ENCODE assay signal across 8 mouse cellular contexts in the genomic region with DNA sequence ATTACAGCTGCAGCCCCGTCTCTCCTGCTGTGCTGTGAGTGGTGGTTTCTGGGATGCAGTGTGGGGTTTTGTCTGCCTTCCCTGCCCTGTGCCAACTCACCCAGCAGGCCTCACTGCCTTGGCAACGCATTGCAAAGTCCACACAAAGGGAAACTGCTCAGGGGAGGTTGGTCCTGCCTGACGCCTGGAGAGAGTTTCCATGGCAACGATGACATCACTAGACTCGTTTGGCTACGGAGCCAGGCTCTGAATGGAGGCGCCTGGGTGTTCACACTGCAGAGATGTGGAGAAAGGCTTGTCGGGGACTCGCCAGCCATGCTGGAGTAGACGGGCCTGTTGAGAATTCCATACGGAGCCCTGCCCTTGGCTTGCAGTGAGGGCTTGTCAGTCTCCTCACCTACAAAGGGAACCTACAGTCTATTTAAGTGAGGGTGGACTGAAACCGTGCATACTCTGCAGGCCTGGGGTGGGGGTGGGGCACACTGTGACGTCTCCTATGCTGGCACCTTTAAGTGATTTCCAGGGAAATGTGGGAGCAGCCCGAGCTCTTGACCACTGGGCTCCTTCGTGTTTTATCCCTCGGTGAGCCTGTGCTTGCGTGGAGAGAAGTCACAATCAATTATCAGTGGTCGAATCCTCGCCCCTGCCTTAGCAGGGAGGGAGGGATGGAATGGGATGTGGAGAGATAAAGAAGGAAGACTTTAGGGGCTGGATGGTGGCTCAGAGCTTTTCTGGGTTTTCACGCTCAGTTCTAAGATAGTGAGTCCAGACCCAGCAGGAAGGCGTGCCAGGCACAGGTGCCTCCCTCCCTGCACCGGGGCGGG. TPM values are rescaled to one million over a fixed set of nuclear protein-coding genes. Genes with fewer than 3 reads are reported as not detected.
A peak's percentile ranks its signal among the peaks of the same experiment; 100 is the strongest.
DNase-seq lines count a peak whose midpoint lies in the region; ATAC-seq and TF ChIP-seq lines count a peak whose summit lies in the region.

No protein-coding gene starts in this region.

- peak; percentile 86 for ATAC-seq in heart, embryonic 15.5 days (replicated peaks; ENCODE audit: insufficient number of reproducible peaks, insufficient read depth, low FRiP score, low read depth)

- peak overlapping the region; percentile 89 for H3K27ac ChIP-seq in bone marrow macrophage, adult 2 months (ENCODE audit: insufficient read depth, low read depth, low read length)
- H3K27ac ChIP-seq in embryonic fibroblast, embryonic 13.5 days (ENCODE audit: insufficient read depth, low read length): 0 out of 2 replicates have a peak overlapping the region, but pooled peaks have one; percentile 4
- peak overlapping the region; percentile 79 for H3K27ac ChIP-seq in heart, embryonic 15.5 days
- H3K27ac ChIP-seq in liver, adult 2 months (replicated peaks; ENCODE audit: insufficient read depth, low read depth, low read length): peak overlapping the region; percentile 90

- peak overlapping the region; percentile 29 for H3K4me3 ChIP-seq in bone marrow macrophage, adult 2 months (ENCODE audit: insufficient read depth, low read length)
- H3K4me3 ChIP-seq in embryonic fibroblast, embryonic 13.5 days (ENCODE audit: insufficient read depth, low read length): no peak overlapping the region
- H3K4me3 ChIP-seq in heart, embryonic 15.5 days: peak overlapping the region; percentile 28
- peak overlapping the region; percentile 38 for H3K4me3 ChIP-seq in liver, adult 2 months (ENCODE audit: insufficient read depth, low read depth, low read length)

- H3K27me3 ChIP-seq in heart, embryonic 15.5 days: no peaks in the 10 kb centered on the region
- H3K27me3 ChIP-seq in liver, adult 2 months (ENCODE audit: control insufficient read depth, insufficient read depth, low read length): no peaks in the 10 kb centered on the region

- no peaks in the 10 kb centered on the region for H3K79me2 ChIP-seq in liver, adult 2 months (ENCODE audit: control insufficient read depth, insufficient read depth, low read length)

- H3K9me3 ChIP-seq in heart, embryonic 15.5 days (replicated peaks): no peaks in the 10 kb centered on the region

- 13% methylated on average over 23 of the region's 23 CpGs for WGBS in heart, embryonic 15.5 days
- 8% methylated on average over 23 of the region's 23 CpGs for WGBS in liver, adult 2 months

- H3K4me2 ChIP-seq in heart, embryonic 15.5 days: peak overlapping the region; percentile 60

- DNase-seq in CD4-positive helper T cell, adult 2 months (ENCODE audit: low read depth, low spot score): peak; percentile 61
- DNase-seq in kidney, postnatal 10 days: peak; percentile 88
- peak; percentile 99 for DNase-seq in liver, adult 2 months (ENCODE audit: extremely low read depth, low read depth, low spot score)
- DNase-seq in monocyte, adult 2 months (ENCODE audit: low read depth in 1 of 2, low spot score in 2 of 2): peak; percentile 28 to 33
- DNase-seq in telencephalon, adult 2 months (ENCODE audit: low read depth, low spot score): peak; percentile 99

- no peaks in the 10 kb centered on the region for H3K36me3 ChIP-seq in heart, embryonic 15.5 days
- no peaks in the 10 kb centered on the region for H3K36me3 ChIP-seq in liver, adult 2 months (ENCODE audit: control insufficient read depth, insufficient read depth, low read length)

- H3K4me1 ChIP-seq in bone marrow macrophage, adult 2 months (ENCODE audit: control insufficient read depth, insufficient read depth, low read length): peaks cover 30% of the 10 kb centered on the region
- peaks cover 2% of the 10 kb centered on the region; the same call in 1 of the 2 replicates for H3K4me1 ChIP-seq in embryonic fibroblast, embryonic 13.5 days (ENCODE audit: control insufficient read depth, insufficient read depth, low read length)
- peaks cover 30% of the 10 kb centered on the region for H3K4me1 ChIP-seq in heart, embryonic 15.5 days (replicated peaks)
- H3K4me1 ChIP-seq in liver, adult 2 months (ENCODE audit: control insufficient read depth, insufficient read depth, low read length): peaks cover 18% of the 10 kb centered on the region

- peak overlapping the region; percentile 35 for H3K9ac ChIP-seq in heart, embryonic 15.5 days
- H3K9ac ChIP-seq in liver, adult 2 months (ENCODE audit: low read depth, low read length): peak overlapping the region; percentile 66

- no peak for TF ChIP-seq CTCF in bone marrow macrophage, adult 2 months (IDR thresholded peaks at IDR 0.05; ENCODE audit: low read depth, low read length)
- no peak for TF ChIP-seq CTCF in embryonic fibroblast, embryonic 13.5 days (IDR thresholded peaks at IDR 0.05; ENCODE audit: borderline replicate concordance, insufficient read depth, low read length)
- no peak for TF ChIP-seq CTCF in liver, adult 2 months (IDR thresholded peaks at IDR 0.05; ENCODE audit: low read depth, low read length)

- TF ChIP-seq POLR2A in bone marrow macrophage, adult 2 months (IDR thresholded peaks at IDR 0.05; ENCODE audit: borderline replicate concordance, low read depth, low read length): no peak
- peak; percentile 22; the same call in 1 of the 2 replicates for TF ChIP-seq POLR2A in embryonic fibroblast, embryonic 13.5 days (IDR thresholded peaks at IDR 0.05; ENCODE audit: low read depth, low read length)
- TF ChIP-seq POLR2A in liver, adult 2 months (IDR thresholded peaks at IDR 0.05; ENCODE audit: extremely low read depth, insufficient read depth, low read length): peak; percentile 56; the same call in 1 of the 2 replicates

RNA-seq across cellular contexts. Expression of gene Tob1, which starts 50.6 kb away (rescaled TPM):
- polyA plus RNA-seq in bone marrow macrophage, adult 2 months (2012; ENCODE audit: insufficient read depth, insufficient read length, missing spikeins): 16.7 and 17.1 TPM in 2 replicates
- 33.3 and 33.9 TPM in 2 replicates for polyA plus RNA-seq in embryonic fibroblast, embryonic 13.5 days (2011; ENCODE audit: insufficient read length, low read depth, missing spikeins)
- polyA plus RNA-seq in heart, embryonic 15.5 days (2015; fragmentation: Nextera tagmentation; extraction: Ambion mirVana): 37.7 and 45.5 TPM in 2 replicates
- 39.9 and 50.1 TPM in 2 replicates for total RNA-seq in liver, adult 2 months (2014; rRNA removed)
- polyA plus RNA-seq in liver, adult 2 months (2012; rRNA removed): 47.1 and 72.2 TPM in 2 replicates

Comparison
In these comparisons a context has a peak if more than half of its experiments do, and no peak if none do; other contexts are left out.
1. DNase-seq: peak in every context shown above with its lines; median percentile 99 in liver, adult 2 months; 99 in telencephalon, adult 2 months; 88 in kidney, postnatal 10 days; 61 in CD4-positive helper T cell, adult 2 months; 30 in monocyte, adult 2 months.
2. H3K27ac ChIP-seq: peak in every context shown above with its lines; median percentile 90 in liver, adult 2 months; 89 in bone marrow macrophage, adult 2 months; 79 in heart, embryonic 15.5 days; 4 in embryonic fibroblast, embryonic 13.5 days.